Mouse (Mus musculus): ENCODE data around the gene Ptn. TPM values are rescaled to one million over a fixed set of nuclear protein-coding genes. Genes with fewer than 3 reads are reported as not detected.

Gene Ptn
- total and polyA plus RNA-seq, 3 experiments: 7.0 to 85.0 (median 80.1) TPM

DNA sequence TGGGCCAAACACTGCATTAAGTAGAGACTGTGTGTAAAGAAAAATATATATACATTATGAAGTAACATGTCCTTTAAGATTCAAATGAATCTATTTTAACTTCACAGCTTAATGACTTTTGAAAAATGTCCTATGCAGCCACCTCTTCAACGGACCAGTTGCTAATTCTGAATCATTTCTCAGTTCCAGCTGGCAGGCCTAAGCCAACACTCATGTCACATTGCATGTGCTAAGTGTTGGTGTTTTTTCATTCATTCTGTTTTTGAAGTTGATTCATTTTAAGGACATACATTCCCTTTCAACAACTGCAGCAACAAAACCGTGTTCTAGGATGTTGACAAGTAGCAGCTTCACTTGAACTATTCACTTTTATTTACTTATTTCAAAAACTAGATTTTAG lies 6.0 kb upstream of the Ptn start:
- no peak for DNase-seq

- no peak for DNase-seq
These were observed 2.9 kb upstream of the Ptn start for GRCm38 (mm10) chr6:36812666-36813515.

- no peak for DNase-seq
These were observed 428 bp upstream of the Ptn start for GRCm38 (mm10) chr6:36810448-36810847.

- peak; percentile 35 for DNase-seq
These were observed 701 bp downstream of the Ptn start for GRCm38 (mm10) chr6:36809311-36809726.

DNA sequence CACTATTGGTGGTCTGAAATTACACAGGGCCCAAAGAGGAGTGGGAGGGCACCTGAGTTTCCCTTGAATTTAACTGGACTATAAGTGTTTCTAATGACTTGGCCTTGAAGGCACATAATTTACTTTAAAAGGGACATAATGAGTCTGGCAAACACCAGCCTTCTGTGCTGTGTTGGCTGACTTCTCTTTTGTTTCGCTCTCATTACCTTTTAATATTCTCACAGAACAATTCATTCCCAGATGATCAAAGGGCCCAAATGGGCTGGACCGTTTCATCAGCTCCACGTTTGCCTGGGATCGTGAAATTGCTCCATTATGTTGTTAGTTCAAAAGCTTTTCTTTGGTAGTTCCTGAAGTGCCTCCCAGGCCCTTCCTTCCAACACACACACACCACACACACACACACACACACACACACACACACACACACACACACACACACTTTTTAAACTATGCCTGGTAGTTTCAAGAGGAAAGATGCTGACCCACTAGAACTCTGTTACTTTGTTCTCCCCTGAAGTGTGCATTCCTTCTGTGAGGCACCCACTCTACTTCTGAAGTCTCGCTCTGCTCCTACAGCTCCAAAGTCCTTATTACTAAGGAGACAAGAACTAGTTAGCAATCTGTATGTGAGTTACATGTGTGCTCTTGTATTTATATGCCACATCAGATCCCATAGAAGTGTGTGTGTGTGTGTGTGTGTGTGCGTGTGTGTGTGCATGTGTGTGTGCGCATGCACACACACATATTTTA lies 1.5 kb downstream of the Ptn start:
- no peak for DNase-seq

GRCm38 (mm10) chr6:36806906-36807305 lies 3.1 kb downstream of the Ptn start:
- DNase-seq: peak; percentile 67

GRCm38 (mm10) chr6:36800309-36800946 lies 9.6 kb downstream of the Ptn start:
- peak; percentile 63 for DNase-seq

GRCm38 (mm10) chr6:36797066-36797655 lies 12.9 kb downstream of the Ptn start:
- DNase-seq: no peak

GRCm38 (mm10) chr6:36794535-36794934 lies 15.5 kb downstream of the Ptn start:
- DNase-seq: no peak

DNA sequence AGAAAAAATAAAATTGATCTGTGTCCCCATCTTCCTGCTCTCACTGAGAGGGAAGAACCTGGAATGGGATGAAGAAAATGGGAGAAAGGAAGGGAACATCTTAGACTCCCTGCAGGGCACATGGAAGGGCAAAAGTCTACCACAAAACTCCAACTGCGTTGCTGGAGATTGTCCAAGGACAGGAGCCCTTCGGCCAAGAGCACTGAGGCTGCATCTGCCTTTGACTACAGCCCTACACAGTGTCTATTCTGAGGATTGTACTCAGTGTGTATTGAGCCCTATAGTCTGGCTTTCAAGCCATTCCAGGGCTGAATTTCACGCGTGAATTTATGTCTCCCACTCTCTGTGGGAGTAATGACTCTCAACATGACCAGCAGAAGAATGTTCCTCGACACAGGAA lies 16.2 kb downstream of the Ptn start:
- DNase-seq: peak; percentile 69

GRCm38 (mm10) chr6:36789261-36789660 lies 20.8 kb downstream of the Ptn start:
- DNase-seq: no peak

DNA sequence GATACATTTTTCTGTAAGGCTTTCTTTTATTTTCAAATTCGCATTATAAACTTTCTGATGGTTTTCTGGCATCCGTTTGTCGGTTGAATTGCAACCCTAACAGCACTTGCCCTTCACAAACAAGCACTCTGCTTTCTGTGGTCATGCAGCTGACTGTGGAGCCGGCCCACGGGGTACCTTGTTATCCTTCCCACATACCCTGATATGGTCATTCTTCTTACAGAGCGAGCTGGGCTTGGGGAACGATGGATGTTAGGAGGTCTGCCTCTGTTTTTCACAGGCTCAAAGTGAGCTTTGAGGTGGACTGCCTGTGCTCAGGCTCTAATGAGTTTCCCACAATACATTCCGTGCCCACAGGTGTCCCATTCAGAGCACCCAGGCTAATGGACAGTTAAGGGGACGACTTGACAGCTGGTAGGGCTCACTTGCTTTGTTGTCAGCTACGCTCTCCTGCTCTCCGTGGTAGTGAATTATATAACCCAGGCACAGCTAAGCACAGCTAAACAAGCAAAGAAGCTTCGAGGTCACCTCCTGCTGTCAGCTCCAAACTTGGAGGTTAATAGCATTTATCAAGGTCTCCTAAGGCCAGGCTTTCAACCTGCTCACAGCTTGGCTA lies 21.3 kb downstream of the Ptn start:
- peak; percentile 72 for DNase-seq

DNA sequence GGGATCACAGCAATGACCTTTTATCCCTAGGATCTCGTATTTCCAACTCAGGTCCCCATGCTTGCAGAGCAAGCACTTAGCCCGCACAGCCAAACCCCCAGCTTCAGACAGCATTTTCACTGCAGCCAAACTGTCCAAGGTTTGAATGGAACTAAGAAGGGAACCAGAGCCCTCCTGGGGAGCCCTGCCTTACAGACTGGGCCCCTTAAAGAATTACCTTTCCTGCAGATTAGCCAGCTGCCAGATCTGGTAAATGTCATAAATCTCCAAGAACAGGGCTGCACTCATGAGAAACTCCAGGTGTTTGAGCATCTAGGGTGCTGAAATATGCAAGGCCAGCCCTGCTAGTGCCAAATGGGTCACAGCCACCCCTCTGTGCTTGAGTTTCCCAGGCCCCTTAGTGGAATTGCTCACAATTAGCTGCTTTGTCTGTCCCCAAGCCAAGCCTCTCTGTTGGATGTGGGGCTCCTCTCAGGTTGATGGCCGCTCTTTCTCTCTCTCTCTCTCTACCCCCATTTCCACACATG lies 25.3 kb downstream of the Ptn start:
- no peak for DNase-seq

- DNase-seq: peak; percentile 45
These were observed 27.5 kb downstream of the Ptn start for GRCm38 (mm10) chr6:36782481-36782880.

- peak; percentile 38 for DNase-seq
These were observed 32.3 kb downstream of the Ptn start for GRCm38 (mm10) chr6:36777567-36778337.

GRCm38 (mm10) chr6:36777039-36777438 lies 33.0 kb downstream of the Ptn start:
- DNase-seq: no peak

- no peak for DNase-seq
These were observed 34.2 kb downstream of the Ptn start for GRCm38 (mm10) chr6:36775647-36776360.

DNA sequence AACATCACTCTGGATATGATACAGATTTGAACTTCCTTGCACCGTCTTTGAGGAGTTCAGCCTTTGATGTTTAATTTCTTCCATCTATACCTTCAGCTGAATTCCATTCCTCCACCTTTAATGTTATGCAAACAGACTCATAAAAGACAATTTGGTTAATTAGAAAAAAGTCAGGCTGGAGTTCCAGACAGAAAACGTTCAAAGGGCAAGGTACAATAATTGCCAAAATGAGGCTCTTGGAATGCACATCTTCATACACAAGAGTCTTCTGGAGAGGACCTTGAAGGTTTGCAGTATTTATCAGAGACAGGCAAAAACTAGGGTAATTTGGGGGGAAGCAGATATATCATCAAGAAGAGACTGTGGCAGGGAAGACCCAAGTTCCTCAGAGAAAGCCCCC lies 37.5 kb downstream of the Ptn start:
- no peak for DNase-seq

GRCm38 (mm10) chr6:36769012-36769411 lies 41.0 kb downstream of the Ptn start:
- DNase-seq: no peak

DNA sequence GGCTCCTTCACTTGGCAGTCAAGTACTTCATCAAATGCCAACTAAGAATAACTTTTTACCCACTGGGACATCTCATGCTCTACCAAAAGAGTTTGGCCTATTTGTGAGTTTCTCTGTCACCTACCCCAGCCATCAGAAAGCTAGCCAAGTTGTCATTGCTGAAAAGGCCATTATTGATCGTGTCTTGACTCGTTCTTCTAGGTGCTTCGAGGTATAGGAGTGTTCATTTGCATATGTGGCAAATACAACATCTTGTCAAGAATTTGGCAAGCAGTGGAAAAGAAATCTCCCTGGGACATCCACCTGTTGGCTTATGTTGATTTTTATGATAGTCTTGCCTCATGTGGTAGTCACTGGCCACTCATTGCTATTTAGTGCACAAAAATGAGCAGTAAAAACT lies 43.1 kb downstream of the Ptn start:
- DNase-seq: no peak

Measured in adrenal gland, adult 2 months (tissue).